Mouse (Mus musculus): ENCODE data around the gene Elovl6.

Gene Elovl6

GRCm38 (mm10) chr3:129532180-129532864 lies at the start of gene Elovl6:
TSS of gene Elovl6 (plus strand) at chr3:129532355.
- peak; percentile 76 for DNase-seq

GRCm38 (mm10) chr3:129488774-129489173 lies 43.4 kb upstream of the Elovl6 start:
- no peak for DNase-seq

- no peak for DNase-seq
These were observed 38.0 kb upstream of the Elovl6 start for GRCm38 (mm10) chr3:129494123-129494522.

GRCm38 (mm10) chr3:129494731-129495130 lies 37.4 kb upstream of the Elovl6 start:
- peak; percentile 15 for DNase-seq

GRCm38 (mm10) chr3:129503781-129504180 lies 28.4 kb upstream of the Elovl6 start:
- DNase-seq: peak; percentile 71

- peak; percentile 12 for DNase-seq
These were observed 27.2 kb upstream of the Elovl6 start for GRCm38 (mm10) chr3:129504928-129505327.

GRCm38 (mm10) chr3:129507736-129508135 lies 24.4 kb upstream of the Elovl6 start:
- DNase-seq: no peak

- no peak for DNase-seq
These were observed 23.6 kb upstream of the Elovl6 start for GRCm38 (mm10) chr3:129508571-129508970.

- peak; percentile 57 for DNase-seq
These were observed 22.4 kb upstream of the Elovl6 start for GRCm38 (mm10) chr3:129509725-129510124.

GRCm38 (mm10) chr3:129515863-129516436 lies 16.2 kb upstream of the Elovl6 start:
- no peak for DNase-seq

GRCm38 (mm10) chr3:129520499-129520898 lies 11.7 kb upstream of the Elovl6 start:
- no peak for DNase-seq

- no peak for DNase-seq
These were observed 8.6 kb upstream of the Elovl6 start for GRCm38 (mm10) chr3:129523456-129524143.

- DNase-seq: no peak
These were observed 5.1 kb upstream of the Elovl6 start for GRCm38 (mm10) chr3:129527046-129527445.

- DNase-seq: no peak
These were observed 2.8 kb upstream of the Elovl6 start for GRCm38 (mm10) chr3:129529311-129529710.

GRCm38 (mm10) chr3:129530461-129530860 lies 1.7 kb upstream of the Elovl6 start:
- no peak for DNase-seq

- DNase-seq: peak; percentile 35
These were observed 949 bp downstream of the Elovl6 start for GRCm38 (mm10) chr3:129532865-129533742.

GRCm38 (mm10) chr3:129533743-129534530 lies 1.8 kb downstream of the Elovl6 start:
- DNase-seq: peak; percentile 82

- DNase-seq: no peak
These were observed 3.3 kb downstream of the Elovl6 start for GRCm38 (mm10) chr3:129535444-129535843.

GRCm38 (mm10) chr3:129536109-129536508 lies 4.0 kb downstream of the Elovl6 start:
- peak; percentile 92 for DNase-seq

GRCm38 (mm10) chr3:129537954-129538353 lies 5.8 kb downstream of the Elovl6 start:
- no peak for DNase-seq

GRCm38 (mm10) chr3:129540882-129541281 lies 8.7 kb downstream of the Elovl6 start:
- no peak for DNase-seq

- no peak for DNase-seq
These were observed 9.3 kb downstream of the Elovl6 start for GRCm38 (mm10) chr3:129541456-129541855.

Data from kidney, postnatal 14 days (tissue).